Mouse (Mus musculus) embryonic facial prominence, embryonic 10.5 days (tissue): Measurements from ENCODE around the gene 0610030E20Rik. TPM values are rescaled to one million over a fixed set of nuclear protein-coding genes. Genes with fewer than 3 reads are reported as not detected.

Source experiments
- DNase-seq: peaks from one replicate; pipeline ENCODE4 v3.0.0-alpha.2; 2017; ENCODE audit warnings: low spot score
- H3K27ac ChIP-seq: fragments of 300-500 bp; sonication (generic); replicated peaks from 2 replicates; pipeline ENCODE4 v1.5.1; 2016; ENCODE audit warnings: mild to moderate bottlenecking
- H3K27me3 ChIP-seq: fragments of 300-500 bp; sonication (generic); replicated peaks from 2 replicates; pipeline ENCODE4 v1.6.1; 2016; ENCODE audit warnings: low read depth, mild to moderate bottlenecking; ENCODE audit not compliant: poor library complexity, severe bottlenecking
- H3K36me3 ChIP-seq: fragments of 300-500 bp; sonication (generic); replicated peaks from 2 replicates; pipeline ENCODE4 v1.6.1; 2016; ENCODE audit warnings: mild to moderate bottlenecking, moderate library complexity
- H3K4me1 ChIP-seq: fragments of 300-500 bp; sonication (generic); 2 replicates; pipeline ENCODE4 v1.6.1; 2016
- H3K4me3 ChIP-seq: fragments of 300-500 bp; sonication (generic); 2 replicates; pipeline ENCODE4 v1.5.1; 2016; ENCODE audit warnings: mild to moderate bottlenecking, moderate library complexity
- H3K9me3 ChIP-seq: fragments of 300-500 bp; sonication (generic); 2 replicates; pipeline ENCODE4 v1.6.1; 2016; ENCODE audit warnings: mild to moderate bottlenecking
- WGBS: fragments of 180-500 bp; shearing (Covaris S2); methylation state at CpG from one replicate; pipeline ENCODE4 v1.1.7; 2016; 5-methylcytosine and 5-hydroxymethylcytosine counted together
- polyA plus RNA-seq: library from polyadenylated mRNA; unstranded; fragments of >200 nt; fragmentation: Nextera tagmentation; extraction: Ambion mirVana; gene quantifications from 2 replicates; pipeline ENCODE4 v1.2.1, GENCODE M21; 2016

0610030E20Rik gene
- polyA plus RNA-seq, 1 experiment from 2014 or later: 28.8 TPM

DNA sequence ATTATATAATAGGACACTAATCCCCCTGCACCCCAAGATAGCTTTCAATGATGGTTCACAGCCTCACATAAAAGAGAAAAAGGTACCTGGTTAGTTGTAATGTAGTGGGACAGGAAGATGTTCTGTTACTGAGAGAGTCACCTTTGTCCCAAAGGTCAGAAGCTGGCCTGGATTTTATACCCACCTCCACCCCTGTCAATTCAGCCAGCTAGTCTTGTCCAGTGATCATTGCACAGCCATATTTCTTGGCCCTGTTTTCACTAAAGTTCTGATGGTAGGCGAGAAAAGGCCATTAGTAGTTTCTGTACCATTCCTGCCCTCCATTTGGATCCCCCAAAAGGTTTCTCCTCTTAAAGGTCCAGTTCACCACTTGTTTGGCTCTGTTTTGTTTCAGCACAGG is 6.9 kb downstream of the 0610030E20Rik start:
- no peak for DNase-seq
- Histone ChIP-seq H3K9me3 (no peaks in the 10 kb centered on the region), H3K27ac (no peak overlapping the region), H3K4me3 (no peak overlapping the region), H3K4me1 (peaks cover 50% of the 10 kb centered on the region), H3K36me3 (peaks cover 45% of the 10 kb centered on the region), H3K27me3 (no peaks in the 10 kb centered on the region)
- 72% methylated on average over 1 of the region's 1 CpGs for WGBS

GRCm38 (mm10) chr6:72355066-72355911 is 8.2 kb downstream of the 0610030E20Rik start, which contains the start of gene Tmem150a:
TSS of gene Tmem150a (plus strand) at chr6:72355447.
- H3K27me3 ChIP-seq: no peaks in the 10 kb centered on the region
- H3K9me3 ChIP-seq: no peaks in the 10 kb centered on the region
- H3K4me3 ChIP-seq: peak within 1 kb of the TSS; percentile 73
- under 1% methylated on average over 71 of the region's 71 CpGs for WGBS
- peak; percentile 87 for DNase-seq
- peaks cover 51% of the 10 kb centered on the region for H3K4me1 ChIP-seq
- H3K27ac ChIP-seq: peak within 1 kb of the TSS; percentile 76
- H3K36me3 ChIP-seq: peaks cover 45% of the 10 kb centered on the region

- Histone ChIP-seq H3K36me3 (peaks cover 43% of the 10 kb centered on the region), H3K9me3 (no peaks in the 10 kb centered on the region), H3K4me1 (peaks cover 59% of the 10 kb centered on the region), H3K27ac (peak overlapping the region; percentile 76; the same call in 1 of the 2 replicates), H3K4me3 (peak overlapping the region; percentile 73), H3K27me3 (no peaks in the 10 kb centered on the region)
- 32% methylated on average over 8 of the region's 8 CpGs for whole genome bisulfite sequencing
- DNase-seq: no peak
Measured at GRCm38 (mm10) chr6:72356001-72356532, 8.9 kb downstream of the 0610030E20Rik start.

- Histone ChIP-seq H3K4me3 (no peak overlapping the region), H3K36me3 (peaks cover 38% of the 10 kb centered on the region), H3K27me3 (no peaks in the 10 kb centered on the region), H3K9me3 (no peaks in the 10 kb centered on the region), H3K27ac (no peak overlapping the region), H3K4me1 (peaks cover 59% of the 10 kb centered on the region)
- DNase-seq: no peak
- 80% methylated on average over 5 of the region's 5 CpGs for WGBS
Measured at GRCm38 (mm10) chr6:72357164-72358079, 10.3 kb downstream of the 0610030E20Rik start.

- Histone ChIP-seq H3K27me3 (no peaks in the 10 kb centered on the region), H3K27ac (no peak overlapping the region), H3K4me1 (peaks cover 58% of the 10 kb centered on the region), H3K4me3 (no peak overlapping the region), H3K36me3 (peaks cover 38% of the 10 kb centered on the region), H3K9me3 (no peaks in the 10 kb centered on the region)
- DNase-seq: no peak
- 91% methylated on average over 10 of the region's 10 CpGs for WGBS
Measured at GRCm38 (mm10) chr6:72358086-72358764, 11.1 kb downstream of the 0610030E20Rik start.

DNA sequence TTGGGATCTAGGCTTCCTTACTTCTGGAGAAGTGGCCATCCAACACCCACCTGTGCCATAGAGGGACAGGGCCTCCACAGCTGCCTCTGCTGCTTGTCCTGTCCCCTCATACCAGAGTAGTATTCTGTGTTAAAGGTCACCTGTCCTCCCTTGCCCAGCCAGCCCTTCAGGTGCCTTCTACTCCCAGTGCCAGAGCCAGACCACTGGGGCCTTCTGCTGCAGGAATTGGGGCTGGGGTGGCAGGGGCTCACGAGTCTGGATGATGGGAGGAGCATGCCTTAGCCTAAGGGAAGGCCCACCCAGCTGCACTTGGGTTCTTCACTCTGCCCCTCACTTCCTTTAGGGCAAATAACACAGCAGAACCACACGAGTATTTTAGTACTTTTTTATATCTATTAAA is 12.2 kb downstream of the 0610030E20Rik start:
- Histone ChIP-seq H3K4me3 (no peak overlapping the region), H3K4me1 (peaks cover 47% of the 10 kb centered on the region), H3K36me3 (peaks cover 38% of the 10 kb centered on the region), H3K27ac (no peak overlapping the region), H3K27me3 (no peaks in the 10 kb centered on the region), H3K9me3 (no peaks in the 10 kb centered on the region)
- DNase-seq: no peak
- 72% methylated on average over 2 of the region's 2 CpGs for WGBS

DNA sequence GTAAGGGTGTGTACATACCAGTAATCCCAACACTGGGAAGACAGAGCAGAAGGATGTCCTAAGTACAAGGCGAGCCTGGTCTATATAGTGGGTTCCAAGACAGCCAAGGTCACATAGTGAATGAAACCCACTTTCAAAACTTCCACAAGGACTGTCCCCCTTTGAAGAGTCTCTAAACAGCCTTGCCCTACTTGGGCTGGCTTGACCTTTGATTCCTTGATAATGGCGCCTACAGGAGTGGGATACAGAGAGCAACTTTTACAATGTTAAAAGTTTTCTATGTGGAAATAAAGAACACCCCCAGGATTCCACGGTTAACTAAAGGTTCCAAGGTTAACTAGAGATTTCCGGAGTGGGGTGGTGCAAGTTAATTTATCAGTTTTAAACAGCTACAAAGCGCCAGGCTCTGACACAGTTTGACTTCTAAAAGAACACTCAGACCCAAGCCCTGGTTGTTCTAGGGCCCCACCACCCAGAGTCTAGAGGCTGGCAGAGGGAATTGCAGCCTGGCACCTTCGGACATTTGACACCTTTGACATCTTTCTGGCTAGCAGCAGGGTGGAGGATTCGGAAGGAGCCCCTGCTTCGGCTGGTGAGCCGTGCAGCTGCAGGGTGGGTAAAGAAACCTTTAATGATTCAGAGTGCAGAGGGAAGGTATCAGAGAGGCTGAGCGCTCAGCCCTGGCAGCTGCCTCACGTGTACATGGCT is 12.9 kb downstream of the 0610030E20Rik start:
- Histone ChIP-seq H3K4me1 (peaks cover 40% of the 10 kb centered on the region), H3K27ac (no peak overlapping the region), H3K36me3 (peaks cover 38% of the 10 kb centered on the region), H3K4me3 (peak overlapping the region; percentile 80; the same call in 1 of the 2 replicates), H3K27me3 (no peaks in the 10 kb centered on the region), H3K9me3 (no peaks in the 10 kb centered on the region)
- 83% methylated on average over 11 of the region's 11 CpGs for WGBS
- no peak for DNase-seq

- Histone ChIP-seq H3K27me3 (no peaks in the 10 kb centered on the region), H3K9me3 (no peaks in the 10 kb centered on the region), H3K27ac (no peak overlapping the region), H3K4me1 (peaks cover 34% of the 10 kb centered on the region), H3K4me3 (peak overlapping the region; percentile 80; the same call in 1 of the 2 replicates), H3K36me3 (peaks cover 38% of the 10 kb centered on the region)
- no peak for DNase-seq
- 81% methylated on average over 7 of the region's 7 CpGs for WGBS
Measured at GRCm38 (mm10) chr6:72360599-72360935, 13.4 kb downstream of the 0610030E20Rik start.

DNA sequence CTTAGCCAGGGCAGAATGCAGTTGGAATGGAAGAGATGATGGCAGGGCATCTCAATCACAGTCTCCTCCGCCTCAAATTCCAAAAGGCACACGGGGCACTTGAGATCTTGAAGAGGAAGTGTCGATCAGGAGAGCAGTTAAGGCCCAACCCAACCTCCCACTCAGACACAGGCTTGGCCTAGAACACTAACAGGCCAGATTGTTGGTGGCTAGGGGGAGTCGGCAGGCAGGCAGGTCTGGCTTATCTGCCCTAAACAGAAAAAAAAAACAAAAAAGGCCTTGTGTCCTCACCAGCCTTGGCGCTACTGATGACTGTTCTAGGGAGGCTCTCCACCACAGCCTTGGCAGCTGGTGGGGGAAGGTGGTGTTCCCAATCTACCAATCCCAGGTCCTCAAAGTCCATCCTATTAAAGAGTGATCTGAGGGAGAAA is 14.0 kb downstream of the 0610030E20Rik start:
- peaks cover 29% of the 10 kb centered on the region for H3K4me1 ChIP-seq
- H3K9me3 ChIP-seq: no peaks in the 10 kb centered on the region
- 68% methylated on average over 5 of the region's 5 CpGs for WGBS
- H3K27ac ChIP-seq: no peak overlapping the region
- H3K27me3 ChIP-seq: no peaks in the 10 kb centered on the region
- peak overlapping the region; percentile 80 for H3K4me3 ChIP-seq
- peaks cover 38% of the 10 kb centered on the region for H3K36me3 ChIP-seq
- no peak for DNase-seq

DNA sequence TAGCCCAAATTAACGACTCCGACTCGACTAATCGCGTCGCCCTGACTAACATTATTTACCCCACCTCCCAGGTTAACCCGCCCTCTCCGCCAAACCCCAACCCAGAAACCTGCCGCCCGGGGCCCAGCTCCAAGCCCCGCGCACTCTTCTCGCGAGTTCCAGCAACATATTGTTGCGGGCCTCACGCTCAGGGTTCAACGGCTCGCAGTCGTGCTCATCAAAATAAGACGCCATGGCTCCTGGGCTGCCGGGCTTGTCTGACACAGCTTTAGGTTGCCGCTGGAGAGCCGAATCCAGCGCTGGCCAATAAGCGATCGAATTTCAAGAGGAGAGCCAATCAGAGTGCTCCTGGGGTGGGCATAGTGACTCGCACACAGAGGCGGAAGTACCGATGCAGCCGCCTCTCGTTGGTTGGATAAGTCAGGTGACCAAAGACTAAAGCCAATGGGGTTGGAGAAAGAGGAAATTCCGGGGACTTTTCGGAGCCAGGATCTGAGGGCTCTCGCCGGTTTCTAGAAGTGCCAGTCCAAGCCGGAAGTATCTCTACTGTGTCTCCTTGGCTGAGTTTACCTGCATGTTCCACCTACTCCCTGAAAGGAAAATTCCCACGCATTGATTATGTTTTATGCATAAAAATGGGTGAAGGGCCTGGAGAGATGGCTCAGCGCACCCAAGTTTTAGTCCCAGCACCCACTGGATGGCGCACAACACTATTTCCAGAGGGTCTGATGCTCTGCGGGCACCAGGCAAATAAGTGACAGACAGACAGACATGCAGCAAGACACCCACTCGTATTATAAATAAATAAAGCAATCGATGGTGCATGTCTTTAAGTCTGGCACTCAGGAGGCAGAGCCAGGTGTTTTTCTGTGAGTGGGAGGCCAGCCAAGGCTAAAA is 15.3 kb downstream of the 0610030E20Rik start:
- Histone ChIP-seq H3K27me3 (no peaks in the 10 kb centered on the region), H3K36me3 (peaks cover 34% of the 10 kb centered on the region), H3K9me3 (no peaks in the 10 kb centered on the region), H3K27ac (peak overlapping the region; percentile 85), H3K4me1 (peaks cover 23% of the 10 kb centered on the region), H3K4me3 (peak overlapping the region; percentile 80)
- DNase-seq: peak; percentile 94
- WGBS: under 1% methylated on average over 42 of the region's 42 CpGs

DNA sequence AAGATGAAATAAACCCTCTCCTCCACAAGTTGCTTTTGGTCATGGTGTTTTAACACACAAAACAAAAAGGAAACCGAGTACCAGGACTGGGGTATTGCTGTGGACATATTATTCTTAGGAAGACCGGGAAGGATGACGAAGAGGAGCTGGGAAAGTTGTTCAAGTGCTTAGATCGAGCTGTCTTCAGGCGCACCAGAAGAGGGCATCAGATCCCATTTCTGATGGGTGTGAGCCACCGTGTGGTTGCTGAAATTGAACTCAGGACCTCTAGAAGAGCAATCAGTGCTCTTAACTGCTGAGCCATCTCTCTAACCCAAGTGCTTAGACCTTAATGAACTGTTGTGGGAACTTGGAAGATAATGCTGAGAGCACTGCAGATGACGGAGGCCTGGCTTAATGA is 16.9 kb downstream of the 0610030E20Rik start:
- Histone ChIP-seq H3K9me3 (no peaks in the 10 kb centered on the region), H3K27me3 (no peaks in the 10 kb centered on the region)

More for the DNA sequence above, 16.9 kb downstream of the 0610030E20Rik start:
- WGBS: 44% methylated on average over 7 of the region's 7 CpGs
- H3K27ac ChIP-seq: no peak overlapping the region
- H3K4me1 ChIP-seq: peaks cover 23% of the 10 kb centered on the region
- peaks cover 18% of the 10 kb centered on the region for H3K36me3 ChIP-seq
- H3K4me3 ChIP-seq: no peak overlapping the region
- no peak for DNase-seq
